Mouse (Mus musculus) lung, postnatal 0 days (tissue): ENCODE measurements around the gene Spcs3.
"Not testable (repeated sequence)": the region's sequence is repeated elsewhere in the genome, so short reads cannot be mapped to it uniquely, and the experiment has no call there.

Source experiments
- CTCF ChIP-seq: IDR thresholded peaks from 2 replicates; pipeline ENCODE4 v1.5.1; 2016; ENCODE audit warnings: antibody characterized with exemption, mild to moderate bottlenecking
- EP300 ChIP-seq: IDR thresholded peaks from 2 replicates; pipeline ENCODE4 v1.6.1; 2016; ENCODE audit warnings: antibody characterized with exemption, mild to moderate bottlenecking, control low read depth

GRCm38 (mm10) chr8:54512200-54512599 lies 17.6 kb downstream of the Spcs3 start:
- TF ChIP-seq CTCF, EP300: not testable (repeated sequence)
